Mouse (Mus musculus) liver, embryonic 14.5 days (tissue): ENCODE results near the gene Slc3a1. TPM values are rescaled to one million over a fixed set of nuclear protein-coding genes. Genes with fewer than 3 reads are reported as not detected.

ENCODE experiments used
- ATAC-seq: fragments of 200-750 bp; cut with Nextera tagmentation; 2 replicates; pipeline ENCODE4 v1.8.0; 2017; ENCODE audit warnings: moderate number of reproducible peaks, mild to moderate bottlenecking, moderate library complexity; ENCODE audit not compliant: insufficient read depth
- DNase-seq, 3 experiments: peaks; one replicate each; pipeline ENCODE4 v3.0.0-alpha.2; 2012 to 2013; ENCODE audit warnings: low read depth in 3 of 3, low spot score in 3 of 3
- H3K27ac ChIP-seq: fragments of 300-500 bp; sonication (generic); 2 replicates; pipeline ENCODE4 v1.5.1; 2014; ENCODE audit warnings: moderate library complexity, mild to moderate bottlenecking, control low read depth, inconsistent platforms
- H3K27me3 ChIP-seq: fragments of 300-500 bp; sonication (generic); 2 replicates; pipeline ENCODE4 v1.6.1; 2014; ENCODE audit warnings: mild to moderate bottlenecking, low read length, moderate library complexity; ENCODE audit not compliant: control insufficient read depth, insufficient read depth
- H3K36me3 ChIP-seq: fragments of 300-500 bp; sonication (generic); replicated peaks from 2 replicates; pipeline ENCODE4 v1.6.1; 2014; ENCODE audit warnings: low read depth; ENCODE audit not compliant: control insufficient read depth, insufficient read depth
- H3K4me1 ChIP-seq, 2 experiments: fragments of 200-500 bp in 1 of 2; fragments of 300-500 bp in 1 of 2; sonication (generic) in 1 of 2; replicated peaks; 2 replicates each; pipeline ENCODE4 v1.6.1; 2012 to 2014; ENCODE audit warnings: antibody characterized with exemption in 1 of 2, inconsistent platforms in 1 of 2, low read length in 1 of 2; ENCODE audit not compliant: control insufficient read depth in 2 of 2, insufficient read depth in 2 of 2
- H3K4me2 ChIP-seq: fragments of 300-500 bp; sonication (generic); 2 replicates; pipeline ENCODE4 v1.6.1; 2014; ENCODE audit warnings: low read depth, mild to moderate bottlenecking, control low read depth, moderate library complexity
- H3K4me3 ChIP-seq, 2 experiments: fragments of 200-500 bp in 1 of 2; fragments of 300-500 bp in 1 of 2; sonication (generic) in 1 of 2; 2 replicates each; pipeline ENCODE4 v1.5.1; 2012 to 2014; ENCODE audit warnings: low read depth in 2 of 2, low read length in 2 of 2, mild to moderate bottlenecking in 2 of 2, control low read depth in 1 of 2, inconsistent platforms in 1 of 2, moderate library complexity in 1 of 2; ENCODE audit not compliant: insufficient read depth in 1 of 2
- H3K9ac ChIP-seq: fragments of 300-500 bp; sonication (generic); replicated peaks from 2 replicates; pipeline ENCODE4 v1.6.1; 2014; ENCODE audit warnings: mild to moderate bottlenecking, control low read depth, moderate library complexity
- H3K9me3 ChIP-seq: fragments of 300-500 bp; sonication (generic); 2 replicates; pipeline ENCODE4 v1.6.1; 2016; ENCODE audit warnings: low read length, mixed read lengths; ENCODE audit not compliant: control insufficient read depth
- CTCF ChIP-seq: IDR thresholded peaks from 2 replicates; pipeline ENCODE4 v1.5.1; 2016; ENCODE audit warnings: antibody characterized with exemption, low read depth, control low read depth
- EP300 ChIP-seq: IDR thresholded peaks from 2 replicates; pipeline ENCODE4 v1.6.1; 2016; ENCODE audit warnings: antibody characterized with exemption, low read depth
- WGBS: fragments of 180-500 bp; shearing (Covaris S2); extraction: QIAGEN DNeasy Blood & Tissue Kit; methylation state at CpG from one replicate; pipeline ENCODE4 v1.1.7; 2014; ENCODE audit not compliant: insufficient replicate concordance; 5-methylcytosine and 5-hydroxymethylcytosine counted together
- polyA plus RNA-seq, 2 experiments: library from polyadenylated mRNA; depleted of rRNA in 1 of 2; stranded (reverse) in 1 of 2; unstranded in 1 of 2; fragments of >200 nt; fragmentation: Nextera tagmentation in 1 of 2; extraction: Ambion mirVana in 1 of 2; gene quantifications; 2 replicates each; pipeline versions ENCODE4 v1.2.1 to v1.2.3; 2012 to 2014

The Slc3a1 gene
- polyA plus RNA-seq, 2 experiments: 0.45 to 0.65 TPM

DNA sequence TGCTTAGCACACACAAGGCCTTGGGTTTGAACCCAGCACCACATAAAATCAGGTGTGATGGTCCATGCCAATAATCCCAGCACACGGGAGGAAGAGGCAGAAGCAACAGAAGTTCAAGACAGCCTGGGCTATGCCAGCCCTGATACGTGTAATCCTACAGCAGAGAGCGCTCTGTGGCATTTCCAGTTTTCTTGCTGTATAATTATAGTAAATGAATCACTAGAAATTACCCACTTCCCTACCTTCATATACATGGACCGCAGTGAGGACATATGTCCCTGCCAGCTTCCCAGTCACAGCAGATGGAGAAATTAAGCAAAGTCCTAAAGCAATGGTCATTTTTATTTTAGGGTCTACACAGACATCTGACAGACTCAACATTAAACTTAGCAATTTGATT is 45.9 kb downstream of the Slc3a1 start:
- TF ChIP-seq EP300 (no peak), CTCF (no peak)
- H3K9me3 ChIP-seq: no peaks in the 10 kb centered on the region
- H3K27ac ChIP-seq: no peak overlapping the region
- ATAC-seq (no peak), DNase-seq (no peak)
- 78% methylated on average over 4 of the region's 4 CpGs for WGBS
- H3K4me3 ChIP-seq: no peak overlapping the region
- no peaks in the 10 kb centered on the region for H3K4me1 ChIP-seq
- H3K4me2 ChIP-seq: no peak overlapping the region
- no peaks in the 10 kb centered on the region for H3K36me3 ChIP-seq
- no peaks in the 10 kb centered on the region for H3K27me3 ChIP-seq
- H3K9ac ChIP-seq: no peak overlapping the region

DNA sequence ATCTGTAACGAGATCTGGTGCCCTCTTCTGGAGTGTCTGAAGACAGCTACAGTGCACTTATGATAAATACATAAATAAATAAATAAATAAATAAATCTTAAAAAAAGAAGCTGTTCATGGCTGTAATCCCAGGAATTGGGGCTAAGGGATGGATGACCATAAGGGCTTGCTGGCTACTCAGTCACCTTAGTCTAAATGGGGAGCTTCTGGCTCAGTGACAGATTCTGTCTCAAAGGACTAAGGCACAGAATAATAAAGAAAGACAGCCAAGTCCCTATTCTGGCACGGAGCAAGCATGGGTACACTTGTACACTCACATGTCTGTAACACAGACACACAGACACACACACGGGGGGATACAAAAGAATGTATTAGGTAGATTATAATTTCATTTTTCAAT is 51.1 kb downstream of the Slc3a1 start:
- no peaks in the 10 kb centered on the region for H3K27me3 ChIP-seq
- H3K4me1 ChIP-seq: no peaks in the 10 kb centered on the region
- ATAC-seq (no peak), DNase-seq (no peak)
- H3K4me3 ChIP-seq: no peak overlapping the region
- WGBS: 69% methylated on average over 3 of the region's 3 CpGs
- TF ChIP-seq EP300 (no peak), CTCF (no peak)
- H3K9ac ChIP-seq: no peak overlapping the region
- H3K4me2 ChIP-seq: no peak overlapping the region
- H3K27ac ChIP-seq: no peak overlapping the region
- no peaks in the 10 kb centered on the region for H3K9me3 ChIP-seq
- H3K36me3 ChIP-seq: no peaks in the 10 kb centered on the region

DNA sequence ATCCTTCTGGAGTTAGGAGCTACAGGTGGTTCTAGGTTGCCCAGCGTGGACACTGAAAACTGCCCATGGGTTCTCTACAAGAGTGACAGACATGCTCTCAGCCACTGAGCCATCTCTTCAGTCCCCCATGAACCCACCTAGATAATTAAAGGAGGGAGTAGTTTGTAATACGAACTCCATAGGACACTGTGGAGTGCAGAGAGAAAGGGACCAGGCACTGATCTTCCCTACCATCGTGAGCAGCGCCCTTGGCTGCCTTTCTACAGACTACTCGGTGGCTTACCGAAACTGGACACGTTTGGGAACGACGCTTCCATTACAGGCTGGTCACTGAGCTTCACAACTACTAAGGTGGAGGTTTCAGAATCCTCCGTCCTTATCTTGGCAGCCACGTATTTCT is 52.6 kb downstream of the Slc3a1 start:
- H3K4me1 ChIP-seq: no peaks in the 10 kb centered on the region
- H3K9me3 ChIP-seq: no peaks in the 10 kb centered on the region
- no peak for ATAC-seq
- 77% methylated on average over 11 of the region's 11 CpGs for WGBS
- H3K27ac ChIP-seq: no peak overlapping the region
- H3K36me3 ChIP-seq: no peaks in the 10 kb centered on the region
- H3K4me3 ChIP-seq: no peak overlapping the region
- TF ChIP-seq CTCF (no peak), EP300 (no peak)
- DNase-seq: no peak
- no peak overlapping the region for H3K9ac ChIP-seq
- no peak overlapping the region for H3K4me2 ChIP-seq
- H3K27me3 ChIP-seq: no peaks in the 10 kb centered on the region

DNA sequence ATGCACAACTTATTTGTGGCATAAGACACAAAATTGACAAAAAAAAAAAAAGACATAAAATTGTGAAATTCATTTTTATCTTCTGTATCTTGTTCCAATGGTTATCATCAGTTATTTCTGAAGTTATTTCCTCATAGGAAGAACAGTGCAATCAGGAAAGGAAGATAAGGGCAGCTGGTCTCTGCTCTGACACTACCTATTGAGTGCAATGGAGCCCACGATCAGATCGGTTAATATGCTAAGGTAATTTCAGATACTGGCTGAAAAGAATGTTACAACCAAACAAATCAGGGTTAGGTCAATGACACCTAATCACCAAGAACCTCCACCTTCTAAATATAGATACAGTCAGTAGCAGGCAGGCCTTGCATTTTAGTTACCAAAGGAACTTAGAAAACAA is 57.2 kb downstream of the Slc3a1 start:
- no peaks in the 10 kb centered on the region for H3K9me3 ChIP-seq
- H3K27ac ChIP-seq: no peak overlapping the region
- DNase-seq (no peak), ATAC-seq (no peak)
- H3K4me1 ChIP-seq: peaks cover 3 to 4% of the 10 kb centered on the region in 2 experiments; a peak in 1 of 4 replicates
- no peaks in the 10 kb centered on the region for H3K36me3 ChIP-seq
- WGBS: 43% methylated on average over 2 of the region's 2 CpGs
- no peak overlapping the region for H3K4me3 ChIP-seq
- H3K27me3 ChIP-seq: no peaks in the 10 kb centered on the region
- TF ChIP-seq CTCF: no peak
- no peak for TF ChIP-seq EP300
- H3K9ac ChIP-seq: no peak overlapping the region
- no peak overlapping the region for H3K4me2 ChIP-seq

DNA sequence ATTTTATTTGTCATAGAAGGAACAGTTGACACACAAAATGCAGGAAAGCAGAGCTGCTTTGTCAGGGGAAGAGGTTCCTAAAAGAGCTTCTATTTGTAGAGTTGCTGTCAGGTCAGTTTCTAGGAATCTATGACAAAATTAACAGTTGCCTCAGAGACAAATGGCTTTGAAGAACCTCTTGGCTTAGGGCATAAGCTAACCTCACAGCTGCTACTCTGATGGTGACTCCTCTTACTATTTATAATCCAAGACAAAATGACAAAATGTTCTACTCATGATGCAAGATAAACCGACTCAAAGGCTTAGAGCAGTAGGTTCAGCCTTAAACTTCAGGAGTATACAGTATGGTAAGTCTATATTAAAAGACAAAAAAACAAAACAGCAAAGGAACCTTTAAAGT is 58.3 kb downstream of the Slc3a1 start:
- no peaks in the 10 kb centered on the region for H3K9me3 ChIP-seq
- H3K4me3 ChIP-seq: no peak overlapping the region

More for the DNA sequence above, 58.3 kb downstream of the Slc3a1 start:
- no peaks in the 10 kb centered on the region for H3K36me3 ChIP-seq
- TF ChIP-seq CTCF: no peak
- TF ChIP-seq EP300: no peak
- no peak overlapping the region for H3K4me2 ChIP-seq
- no peak overlapping the region for H3K27ac ChIP-seq
- ATAC-seq (no peak), DNase-seq (no peak)
- H3K4me1 ChIP-seq: peaks cover 4 to 6% of the 10 kb centered on the region in 2 experiments; a peak in 3 of 4 replicates
- H3K27me3 ChIP-seq: no peaks in the 10 kb centered on the region
- H3K9ac ChIP-seq: no peak overlapping the region
- 62% methylated on average over 1 of the region's 1 CpGs for WGBS
